Mouse (Mus musculus) G1E (cell line): ENCODE measurements around the gene Mbnl1. TPM values are rescaled to one million over a fixed set of nuclear protein-coding genes. Genes with fewer than 3 reads are reported as not detected.
"Not testable (repeated sequence)": the region's sequence is repeated elsewhere in the genome, so short reads cannot be mapped to it uniquely, and the experiment has no call there.

Experiments
- ATAC-seq: 2 replicates; pipeline ENCODE4 v1.8.0; 2016; ENCODE audit warnings: mild to moderate bottlenecking; ENCODE audit not compliant: insufficient number of reproducible peaks, poor library complexity, low FRiP score, severe bottlenecking; ENCODE audit errors: extremely low read depth
- DNase-seq: peaks from one replicate; pipeline ENCODE4 v3.0.0; 2012; ENCODE audit warnings: low spot score
- H3K27me3 ChIP-seq: 2 replicates; pipeline ENCODE4 v1.6.1; 2012; ENCODE audit warnings: mild to moderate bottlenecking, low read length, inconsistent platforms; ENCODE audit not compliant: insufficient read depth
- H3K36me3 ChIP-seq: replicated peaks from 2 replicates; pipeline ENCODE3; 2012; ENCODE audit warnings: mild to moderate bottlenecking, inconsistent platforms
- H3K4me1 ChIP-seq: 2 replicates; pipeline ENCODE4 v1.6.1; 2012; ENCODE audit warnings: low read depth, low read length, inconsistent platforms, mixed read lengths; ENCODE audit not compliant: insufficient read depth
- H3K4me3 ChIP-seq: 2 replicates; pipeline ENCODE4 v1.5.1; 2012; ENCODE audit warnings: low read depth, mild to moderate bottlenecking, inconsistent platforms, low read length, moderate library complexity, mixed read lengths
- H3K9me3 ChIP-seq: replicated peaks from 2 replicates; pipeline ENCODE4 v1.6.1; 2012; ENCODE audit warnings: inconsistent platforms
- CTCF ChIP-seq: IDR thresholded peaks from 2 replicates; pipeline ENCODE4 v1.5.1; 2012; ENCODE audit warnings: low read depth, low read length, inconsistent platforms, mixed read lengths
- GATA1 ChIP-seq: IDR thresholded peaks from 2 replicates; pipeline ENCODE4 v1.6.1; 2012; ENCODE audit warnings: borderline replicate concordance, low read length, inconsistent platforms, mixed read lengths
- GATA2 ChIP-seq: IDR thresholded peaks from 2 replicates; pipeline ENCODE4 v1.6.1; 2012; ENCODE audit warnings: low read depth, low read length, inconsistent platforms, borderline replicate concordance
- POLR2AphosphoS5 ChIP-seq: IDR thresholded peaks from 2 replicates; pipeline ENCODE4 v1.6.1; 2012; ENCODE audit warnings: low read depth, low read length, inconsistent platforms; ENCODE audit not compliant: insufficient replicate concordance
- TAL1 ChIP-seq: conservative IDR thresholded peaks from 2 replicates; pipeline ENCODE4 v1.6.1; 2012; ENCODE audit warnings: low read depth, low read length, inconsistent platforms, mixed read lengths
- polyA plus RNA-seq: library from polyadenylated mRNA; stranded (reverse); fragments of >175 nt; gene quantifications from 2 replicates; pipeline ENCODE4 v1.2.3, GENCODE M21; 2012
- total RNA-seq, 2 experiments: library from RNA; stranded (forward) in 1 of 2; stranded (reverse) in 1 of 2; fragments of 200-1000 nt in 1 of 2; fragments of >200 nt in 1 of 2; fragmentation: Nextera tagmentation in 1 of 2; gene quantifications; 2 replicates each; pipeline ENCODE4 v1.2.3; 2014 to 2017

The Mbnl1 gene
- total and polyA plus RNA-seq, 3 experiments = 131 to 879 (median 680) TPM

- H3K9me3 ChIP-seq = no peaks in the 10 kb centered on the region
- H3K27me3 ChIP-seq = no peaks in the 10 kb centered on the region
- no peak for ATAC-seq
- H3K4me3 ChIP-seq = no peak overlapping the region
- TF ChIP-seq CTCF (no peak), GATA2 (no peak), TAL1 (no peak), GATA1 (no peak), POLR2AphosphoS5 (no peak)
- H3K4me1 ChIP-seq = no peaks in the 10 kb centered on the region; the same call in 1 of the 2 replicates
- H3K36me3 ChIP-seq = no peaks in the 10 kb centered on the region
- no peak for DNase-seq
These were observed 10.7 kb upstream of the Mbnl1 start for GRCm38 (mm10) chr3:60461828-60462521.

GRCm38 (mm10) chr3:60468667-60469066, 4.0 kb upstream of the Mbnl1 start:
- ATAC-seq = peak; percentile 47
- not testable (repeated sequence) for H3K36me3 ChIP-seq, H3K27me3 ChIP-seq, H3K4me3 ChIP-seq, DNase-seq, H3K9me3 ChIP-seq
- H3K4me1 ChIP-seq = peaks cover 24% of the 10 kb centered on the region

- H3K36me3 ChIP-seq, DNase-seq, H3K27me3 ChIP-seq, H3K4me3 ChIP-seq, H3K9me3 ChIP-seq: not testable (repeated sequence)
- H3K4me1 ChIP-seq = peaks cover 24% of the 10 kb centered on the region
- ATAC-seq = peak; percentile 31; the same call in 1 of the 2 replicates
These were observed 3.3 kb upstream of the Mbnl1 start for GRCm38 (mm10) chr3:60469170-60469805.

- no peak for TF ChIP-seq CTCF
- TF ChIP-seq GATA2 = no peak
- TF ChIP-seq GATA1 = no peak
- TF ChIP-seq TAL1 = peak; percentile 82
- no peak for TF ChIP-seq POLR2AphosphoS5
- no peak for DNase-seq
- peaks cover 27% of the 10 kb centered on the region for H3K4me1 ChIP-seq
These were observed 484 bp upstream of the Mbnl1 start for GRCm38 (mm10) chr3:60472011-60472680.

GRCm38 (mm10) chr3:60473861-60474653, 1.4 kb downstream of the Mbnl1 start:
- Histone ChIP-seq H3K9me3 (no peaks in the 10 kb centered on the region), H3K4me1 (peaks cover 37% of the 10 kb centered on the region), H3K36me3 (peaks cover 4% of the 10 kb centered on the region), H3K4me3 (peak overlapping the region; percentile 67), H3K27me3 (no peaks in the 10 kb centered on the region)
- ATAC-seq (no peak), DNase-seq (no peak)
- TF ChIP-seq TAL1 = no peak
- no peak for TF ChIP-seq POLR2AphosphoS5
- TF ChIP-seq GATA2 = no peak
- no peak for TF ChIP-seq CTCF
- no peak for TF ChIP-seq GATA1

More at GRCm38 (mm10) chr3:60472011-60472680, 484 bp upstream of the Mbnl1 start:
- Histone ChIP-seq H3K36me3 (peaks cover 2% of the 10 kb centered on the region), H3K9me3 (no peaks in the 10 kb centered on the region), H3K27me3 (no peaks in the 10 kb centered on the region), H3K4me3 (peak overlapping the region; percentile 67; the same call in 1 of the 2 replicates)
- ATAC-seq = peak; percentile 41

GRCm38 (mm10) chr3:60474654-60474972, 2.0 kb downstream of the Mbnl1 start:
- H3K4me3 ChIP-seq = peak overlapping the region; percentile 67
- H3K4me1 ChIP-seq = peaks cover 37% of the 10 kb centered on the region
- no peaks in the 10 kb centered on the region for H3K27me3 ChIP-seq
- H3K36me3 ChIP-seq = peaks cover 7% of the 10 kb centered on the region
- DNase-seq (no peak), ATAC-seq (no peak)
- H3K9me3 ChIP-seq = no peaks in the 10 kb centered on the region
- no peak for TF ChIP-seq GATA1
- no peak for TF ChIP-seq POLR2AphosphoS5
- TF ChIP-seq GATA2 = no peak
- no peak for TF ChIP-seq TAL1
- TF ChIP-seq CTCF = no peak
